Mouse (Mus musculus) ovary, postnatal 10 days (tissue): ENCODE results near the gene Haghl.

Source experiments
- DNase-seq: peaks from one replicate; pipeline ENCODE4 v3.0.0; 2022; ENCODE audit warnings: low spot score

Haghl gene

DNA sequence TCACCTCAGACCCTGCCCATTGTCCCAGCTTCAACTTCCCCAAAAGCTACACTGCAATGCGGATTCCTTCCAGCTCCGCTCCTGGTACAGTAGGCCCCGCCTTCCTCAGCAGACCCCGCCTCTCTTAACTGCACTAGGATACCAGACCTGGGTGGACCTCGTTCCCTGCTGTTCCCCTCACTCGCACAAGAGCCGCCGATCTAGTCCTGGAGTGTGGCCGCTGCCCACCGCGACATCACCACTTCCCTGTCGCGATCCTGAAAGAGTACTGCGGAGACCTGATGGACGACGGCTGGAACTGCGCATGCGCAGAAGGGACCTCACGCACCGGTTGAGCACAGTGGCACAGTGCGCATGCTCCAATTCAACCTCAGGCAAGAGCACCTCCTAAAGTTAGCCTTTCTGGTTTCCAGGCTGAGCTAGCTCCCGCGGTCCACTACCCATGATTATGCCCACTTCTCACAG lies at the start of gene Haghl:
TSS of gene Haghl (minus strand) at position 393 of the 465 bp plus-strand sequence.
- peak; percentile 91 for DNase-seq

DNA sequence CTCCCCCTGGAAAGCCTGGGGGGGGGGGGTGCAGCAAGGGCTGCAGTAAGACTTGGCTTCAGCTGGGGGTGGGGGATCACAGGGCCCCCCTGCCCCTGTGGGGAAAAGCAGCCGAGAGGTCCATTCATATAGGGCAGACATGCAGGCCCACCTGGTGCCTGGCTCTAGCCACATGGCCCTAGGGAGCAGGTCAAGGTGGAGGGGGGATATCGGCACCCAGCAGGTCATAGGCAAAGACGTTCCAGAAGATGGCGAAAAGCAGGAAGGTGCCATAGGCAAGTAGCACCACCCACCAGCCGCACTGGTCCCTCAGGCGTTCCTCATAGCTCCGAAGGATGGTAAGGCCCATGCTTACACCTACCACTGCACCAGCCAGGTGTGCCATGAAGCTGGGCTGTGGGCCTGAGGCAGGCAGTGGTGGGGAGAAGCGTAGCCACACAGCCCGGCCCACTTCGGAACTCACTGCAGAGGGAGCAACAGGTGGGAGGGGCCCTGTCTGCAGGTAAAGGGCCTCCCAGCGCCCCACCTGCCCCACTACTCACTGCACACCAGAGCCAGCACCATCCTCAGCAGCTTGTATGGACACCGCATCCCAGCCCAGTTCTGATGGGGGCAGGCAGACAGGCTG lies 49.2 kb upstream of the Haghl start:
- DNase-seq, result no peak

DNA sequence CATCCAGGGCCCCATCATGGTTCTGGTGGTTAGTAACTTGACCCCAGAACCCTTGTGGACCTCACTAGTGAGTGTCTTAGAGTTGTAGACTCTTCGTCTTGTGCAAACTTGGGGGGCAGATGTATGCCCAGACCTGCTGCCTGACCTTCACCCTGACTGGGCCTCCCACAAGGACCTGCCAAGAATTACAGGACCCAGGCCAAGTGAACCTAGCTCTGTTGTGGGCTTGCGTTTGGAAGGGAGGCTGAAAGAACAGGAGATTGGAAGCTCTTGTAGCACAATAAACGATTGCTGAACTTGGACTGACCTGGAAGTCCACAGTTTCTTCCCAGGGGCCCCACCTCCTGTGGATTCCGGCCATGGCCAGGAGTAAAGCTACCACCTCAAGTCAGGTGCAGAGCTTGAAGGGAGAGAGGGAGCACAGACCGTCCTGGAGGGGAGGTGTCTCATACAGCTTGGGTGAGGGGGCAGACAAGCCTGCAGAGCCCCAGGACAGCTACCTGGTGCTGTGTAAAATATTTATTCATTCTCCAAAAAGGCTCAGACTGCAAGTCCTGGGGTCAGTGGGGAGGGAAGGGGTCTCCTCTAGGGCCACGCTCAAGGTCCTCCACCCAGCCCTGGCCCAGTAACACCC lies 48.6 kb upstream of the Haghl start:
- DNase-seq, result no peak

DNA sequence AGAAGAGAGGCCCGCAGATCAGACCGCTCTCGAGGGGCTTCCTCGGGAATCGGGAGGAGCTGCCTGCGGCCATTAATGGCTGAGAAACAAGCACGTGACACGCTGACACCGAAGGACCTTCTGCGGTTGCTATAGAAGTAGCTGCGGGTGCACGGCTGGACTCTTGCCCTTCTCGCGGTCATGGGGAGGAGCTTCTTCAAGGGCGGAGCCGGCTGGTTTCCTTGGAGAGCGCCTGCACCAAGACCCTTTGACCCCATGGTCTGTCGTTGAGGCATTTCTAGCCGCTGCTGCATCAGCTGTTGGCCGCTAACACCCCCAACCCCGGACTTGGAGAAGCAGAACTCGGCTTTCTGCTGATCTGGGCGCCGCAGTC lies 47.8 kb upstream of the Haghl start, which contains the start of gene Stub1:
TSS of gene Stub1 (minus strand) at position 114 of the 373 bp plus-strand sequence.
- DNase-seq, result no peak

DNA sequence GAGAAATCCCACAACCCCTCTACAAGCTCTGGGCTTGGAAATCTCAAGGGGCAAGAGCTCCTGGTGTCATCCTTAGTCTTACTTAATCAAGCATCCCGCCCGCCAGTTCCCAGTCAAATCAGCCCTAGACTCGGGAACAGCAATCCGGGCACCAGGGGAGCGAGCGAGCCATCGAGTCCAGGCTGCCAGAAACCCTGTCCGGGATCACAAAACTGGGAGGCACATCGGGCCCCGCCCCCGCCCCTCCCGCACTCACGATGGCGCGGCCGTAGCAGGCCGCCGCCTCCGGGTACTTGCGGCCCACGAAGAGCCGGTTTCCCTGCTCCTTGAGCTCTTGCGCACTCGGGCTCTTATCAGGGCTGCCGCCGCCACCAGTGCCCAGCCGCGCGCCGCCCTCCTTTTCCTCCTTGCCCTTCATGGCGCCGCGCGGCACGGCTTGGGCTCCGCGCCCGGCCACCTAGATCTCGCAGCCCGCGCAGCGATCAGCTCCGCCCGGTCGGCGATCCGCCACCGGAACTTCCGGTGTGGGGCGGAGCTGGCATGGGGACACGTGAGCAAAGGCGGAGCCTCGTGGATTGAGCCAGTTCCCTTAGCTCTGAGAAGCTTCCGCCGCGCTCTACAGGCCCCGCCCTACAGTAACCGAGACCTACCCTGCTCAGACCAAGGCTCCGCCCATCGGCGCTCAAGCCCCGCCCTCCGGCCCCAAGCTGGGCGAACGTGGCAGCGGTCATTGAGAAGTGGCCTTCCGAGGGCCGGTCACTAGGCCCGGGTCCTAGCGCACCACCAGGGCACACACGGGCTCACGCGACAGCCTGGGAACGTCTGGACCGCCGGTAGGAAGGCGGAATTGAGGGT lies 47.2 kb upstream of the Haghl start:
- peak; percentile 99 for DNase-seq

DNA sequence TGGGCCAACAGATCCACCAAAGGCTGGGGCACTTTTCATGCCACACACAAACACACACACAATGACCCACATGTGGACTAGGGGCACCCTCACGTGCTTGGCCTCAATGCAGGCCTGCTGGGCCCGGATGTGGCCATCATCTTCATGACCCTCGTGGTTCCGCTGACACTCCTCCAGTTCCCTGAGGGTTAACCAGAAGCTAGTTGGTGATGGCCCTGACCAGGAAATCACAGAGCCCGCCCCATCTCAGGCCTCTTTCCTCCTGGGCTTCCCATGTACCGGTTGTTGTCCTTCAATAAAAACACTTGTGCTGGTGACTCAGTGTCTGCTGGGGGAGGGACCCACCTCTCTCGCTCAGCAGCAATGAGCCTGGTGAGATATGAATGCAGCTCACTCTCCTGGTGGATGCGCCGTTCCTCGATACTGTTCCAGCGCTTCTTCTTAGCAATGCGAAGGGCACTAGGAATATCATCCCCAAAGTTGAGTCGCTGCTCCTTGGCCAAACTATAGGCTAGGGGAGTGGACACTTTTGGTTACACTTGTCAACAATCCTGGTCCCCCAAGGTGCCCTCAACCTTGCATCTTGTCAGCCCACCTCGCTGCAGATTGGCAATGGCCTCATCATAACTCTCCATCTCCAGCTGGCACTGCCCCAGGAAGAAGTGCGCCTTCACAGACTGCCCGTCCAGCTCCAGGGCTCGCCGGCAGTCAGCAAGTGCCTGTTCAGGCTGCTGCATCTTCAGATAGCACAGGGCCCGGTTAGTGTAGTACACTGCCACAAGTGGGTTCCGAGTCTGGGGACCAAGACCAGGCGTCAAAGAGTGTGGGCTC lies 46.2 kb upstream of the Haghl start:
- DNase-seq, result no peak

DNA sequence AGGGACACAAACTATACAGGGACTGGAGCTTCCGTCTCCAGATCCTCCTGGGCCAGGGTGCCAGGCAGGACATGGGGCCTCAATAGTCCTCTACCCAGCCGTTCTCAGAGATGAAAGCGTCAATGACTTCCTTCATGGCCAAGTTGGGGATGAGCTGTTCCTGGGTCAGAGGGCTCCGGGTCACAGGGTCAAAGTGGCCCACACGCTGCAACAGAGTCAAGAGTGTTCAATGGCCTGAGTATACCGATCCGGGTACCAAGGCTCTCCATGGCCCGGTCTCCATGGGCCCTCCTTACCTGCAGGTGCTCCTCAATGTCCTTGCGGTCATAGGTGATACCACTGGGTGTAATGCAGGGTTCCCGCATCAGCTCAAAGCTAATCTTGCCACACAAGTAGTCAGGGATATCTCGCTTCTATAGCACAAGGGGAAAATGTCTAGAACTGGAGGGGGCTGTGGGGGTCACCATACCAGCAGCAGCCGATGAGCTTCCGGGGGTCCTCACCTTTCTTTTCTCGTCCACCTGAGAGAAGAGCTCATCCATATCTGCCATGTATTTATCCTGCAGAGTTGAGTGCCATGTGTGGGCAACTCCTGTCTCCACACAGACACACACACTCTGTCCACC lies 45.4 kb upstream of the Haghl start:
- no peak for DNase-seq

DNA sequence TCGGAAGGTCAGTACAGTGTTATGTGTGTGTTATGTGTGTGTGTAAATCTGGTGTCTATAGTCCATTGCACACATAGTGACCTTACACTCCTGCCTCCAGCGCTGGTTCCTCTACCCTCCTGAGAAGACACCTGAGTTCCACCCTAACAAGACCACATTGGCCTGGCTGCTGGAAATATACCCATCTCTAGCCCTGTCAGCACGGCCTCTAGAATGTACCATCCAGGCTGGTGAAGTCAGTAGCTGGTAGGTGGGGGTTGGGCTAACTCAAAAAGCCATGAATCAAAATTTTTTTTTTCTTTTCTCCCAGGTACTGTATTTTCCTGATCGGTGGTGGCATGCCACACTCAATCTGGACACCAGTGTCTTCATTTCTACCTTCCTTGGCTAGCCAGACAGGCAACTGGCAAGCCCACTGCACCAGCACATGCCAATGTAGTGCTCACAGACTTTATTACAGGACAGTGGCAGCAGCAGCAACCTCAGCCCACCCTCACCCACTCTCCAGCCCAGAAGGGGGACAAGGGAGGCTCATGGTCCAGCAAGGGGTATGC lies 44.8 kb upstream of the Haghl start:
- DNase-seq, result no peak

DNA sequence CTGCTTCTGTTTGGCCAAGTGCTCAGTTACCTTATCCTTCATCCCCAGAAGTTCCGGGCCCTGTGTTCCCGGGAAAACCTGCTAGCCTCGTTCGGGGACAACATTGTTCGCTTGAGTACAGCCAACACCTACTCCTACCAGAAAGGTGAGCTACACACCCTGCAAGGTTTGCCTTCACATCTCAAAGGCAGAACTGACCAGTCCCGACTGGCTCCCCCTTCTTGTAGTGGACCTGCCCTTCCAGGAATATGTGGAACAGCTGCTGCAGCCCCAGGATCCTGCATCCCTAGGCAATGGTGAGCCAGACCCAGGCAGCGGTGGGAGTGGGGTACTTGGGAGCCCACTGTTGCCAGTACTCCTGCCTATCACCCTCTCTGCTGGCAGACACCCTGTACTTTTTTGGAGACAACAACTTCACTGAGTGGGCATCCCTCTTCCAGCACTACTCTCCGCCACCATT lies 44.1 kb upstream of the Haghl start:
- no peak for DNase-seq

DNA sequence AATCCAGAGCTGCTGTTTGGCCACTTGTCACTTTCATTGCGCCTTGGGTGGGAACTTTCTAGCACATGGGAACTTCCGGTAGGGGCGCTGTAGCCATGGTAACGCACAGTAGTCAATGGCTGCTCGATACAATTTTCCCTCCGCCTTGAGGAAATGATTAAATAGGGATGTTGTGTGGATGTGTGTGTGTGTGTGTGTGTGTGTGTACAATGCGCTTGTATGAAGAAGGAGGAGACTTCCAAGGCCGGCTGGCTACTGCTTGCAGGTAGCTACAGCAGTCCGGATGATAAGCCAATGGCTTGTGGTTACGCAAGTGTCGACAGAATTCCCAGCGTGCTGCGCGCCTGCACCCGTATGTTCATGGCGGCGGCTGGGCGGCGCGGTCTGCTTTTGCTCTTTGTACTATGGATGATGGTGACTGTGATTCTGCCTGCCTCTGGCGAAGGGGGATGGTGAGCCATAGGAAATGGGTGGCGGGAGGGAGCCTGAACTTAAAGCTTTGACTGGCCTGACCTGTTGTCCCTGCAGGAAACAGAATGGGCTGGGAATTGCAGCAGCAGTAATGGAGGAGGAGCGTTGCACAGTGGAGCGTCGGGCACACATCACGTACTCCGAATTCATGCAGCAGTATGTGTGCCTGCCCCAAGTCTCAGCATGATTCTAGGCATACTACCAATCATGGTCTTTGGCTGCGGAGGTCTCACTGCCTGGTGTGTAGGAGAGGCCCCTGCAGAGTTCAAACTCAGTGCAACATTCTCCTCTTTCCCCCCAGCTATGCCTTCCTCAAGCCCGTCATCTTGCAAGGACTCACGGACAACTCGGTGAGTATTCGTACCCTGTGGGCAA lies 43.5 kb upstream of the Haghl start, which contains the start of gene Jmjd8:
TSS of gene Jmjd8 (plus strand) at position 156 of the 846 bp plus-strand sequence.
- DNase-seq, result peak; percentile 58

DNA sequence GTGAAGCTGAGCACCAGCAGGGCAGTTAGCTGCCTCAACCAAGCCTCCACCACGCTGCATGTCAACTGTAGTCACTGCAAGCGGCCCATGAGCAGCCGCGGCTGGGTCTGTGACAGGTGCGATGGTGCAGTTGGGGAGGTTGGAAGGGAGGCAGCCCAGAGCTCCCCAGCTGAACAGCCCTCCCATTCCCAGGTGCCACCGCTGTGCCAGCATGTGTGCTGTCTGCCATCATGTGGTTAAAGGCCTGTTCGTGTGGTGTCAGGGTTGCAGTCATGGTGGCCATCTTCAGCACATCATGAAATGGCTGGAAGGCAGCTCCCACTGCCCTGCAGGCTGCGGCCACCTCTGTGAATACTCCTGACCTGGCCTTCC lies 42.7 kb upstream of the Haghl start:
- no peak for DNase-seq

DNA sequence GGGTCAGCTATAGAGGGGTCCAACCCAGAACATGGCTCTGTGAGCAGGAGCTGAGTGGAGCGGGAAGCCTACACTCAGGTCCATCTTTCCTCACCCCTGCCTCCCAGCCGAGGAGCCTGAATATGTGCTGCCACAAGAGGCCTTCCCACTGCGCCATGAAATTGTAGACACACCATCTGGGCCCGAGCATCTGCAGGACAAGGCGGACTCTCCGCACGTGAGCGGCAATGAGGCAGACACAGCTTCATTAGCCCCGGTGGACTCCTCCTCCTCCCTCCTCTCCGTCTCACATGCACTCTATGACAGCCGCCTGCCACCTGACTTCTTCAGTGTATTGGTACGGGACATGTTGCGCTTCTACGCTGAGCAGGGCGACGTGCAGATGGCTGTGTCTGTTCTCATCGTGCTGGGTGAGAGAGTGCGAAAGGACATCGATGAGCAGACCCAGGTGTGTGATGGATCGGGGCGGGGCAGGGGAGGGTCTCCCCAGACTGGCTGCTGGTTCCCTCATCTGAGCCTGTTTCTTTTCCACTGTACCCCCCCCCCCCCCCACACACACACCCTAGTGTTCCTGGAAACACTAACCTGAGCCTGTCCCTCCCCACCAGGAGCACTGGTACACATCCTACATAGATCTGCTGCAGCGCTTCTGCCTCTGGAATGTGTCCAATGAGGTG lies 42.2 kb upstream of the Haghl start:
- no peak for DNase-seq

DNA sequence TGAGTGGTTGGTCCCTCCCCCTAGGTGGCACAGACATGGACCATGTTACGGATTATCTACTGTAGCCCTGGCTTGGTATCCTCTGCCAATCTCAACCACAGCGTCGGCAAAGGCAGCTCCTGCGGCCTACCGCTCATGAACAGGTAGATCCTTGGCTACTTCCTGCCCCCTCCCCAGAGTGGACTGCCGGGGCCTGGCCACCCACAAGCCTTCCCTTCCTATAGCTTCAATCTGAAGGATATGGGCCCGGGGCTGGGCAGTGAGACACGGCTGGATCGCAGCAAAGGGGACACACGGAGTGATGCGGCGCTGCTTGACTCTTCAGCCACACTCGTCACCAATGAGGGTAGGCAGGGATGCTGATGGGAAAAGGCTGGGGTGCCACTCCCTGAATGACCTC lies 41.5 kb upstream of the Haghl start:
- no peak for DNase-seq

DNA sequence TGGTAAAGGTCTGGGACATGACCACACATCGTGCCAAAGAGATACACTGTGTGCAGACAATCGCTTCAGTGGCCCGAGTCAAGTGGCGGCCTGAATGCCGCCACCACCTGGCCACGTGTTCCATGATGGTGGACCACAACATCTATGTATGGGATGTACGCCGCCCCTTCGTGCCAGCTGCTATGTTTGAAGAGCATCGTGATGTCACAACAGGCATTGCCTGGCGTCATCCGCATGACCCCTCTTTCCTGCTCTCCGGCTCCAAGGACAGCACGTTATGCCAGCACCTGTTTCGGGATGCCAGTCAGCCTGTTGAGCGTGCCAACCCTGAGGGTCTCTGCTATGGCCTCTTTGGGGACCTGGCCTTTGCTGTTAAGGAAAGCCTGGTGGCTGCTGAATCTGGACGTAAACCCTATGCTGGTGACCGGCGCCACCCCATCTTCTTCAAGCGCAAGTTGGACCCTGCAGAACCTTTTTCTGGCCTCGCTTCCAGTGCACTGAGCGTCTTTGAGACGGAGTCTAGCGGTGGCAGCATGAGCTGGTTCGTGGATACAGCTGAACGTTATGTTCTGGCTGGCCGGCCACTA lies 40.6 kb upstream of the Haghl start:
- DNase-seq, result no peak

DNA sequence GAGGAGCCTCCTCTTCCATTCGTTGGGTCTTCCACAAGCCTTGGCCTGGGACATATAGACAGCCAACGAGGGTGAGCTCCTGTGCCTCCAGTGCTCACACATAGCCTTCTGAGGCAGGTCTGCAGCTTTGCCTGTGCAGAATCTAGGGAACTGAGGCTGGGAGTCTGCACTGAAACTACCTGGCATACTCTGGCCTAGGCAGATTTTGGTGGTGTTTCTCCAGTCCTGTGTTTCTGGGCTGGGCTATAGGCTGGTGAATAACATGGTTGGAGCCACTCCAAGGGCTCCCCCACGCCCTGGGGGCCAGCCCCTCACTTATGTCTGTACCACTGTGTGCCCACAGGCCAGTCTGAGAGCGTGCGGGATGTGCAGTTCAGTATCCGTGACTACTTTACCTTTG lies 39.8 kb upstream of the Haghl start:
- DNase-seq, result no peak

DNA sequence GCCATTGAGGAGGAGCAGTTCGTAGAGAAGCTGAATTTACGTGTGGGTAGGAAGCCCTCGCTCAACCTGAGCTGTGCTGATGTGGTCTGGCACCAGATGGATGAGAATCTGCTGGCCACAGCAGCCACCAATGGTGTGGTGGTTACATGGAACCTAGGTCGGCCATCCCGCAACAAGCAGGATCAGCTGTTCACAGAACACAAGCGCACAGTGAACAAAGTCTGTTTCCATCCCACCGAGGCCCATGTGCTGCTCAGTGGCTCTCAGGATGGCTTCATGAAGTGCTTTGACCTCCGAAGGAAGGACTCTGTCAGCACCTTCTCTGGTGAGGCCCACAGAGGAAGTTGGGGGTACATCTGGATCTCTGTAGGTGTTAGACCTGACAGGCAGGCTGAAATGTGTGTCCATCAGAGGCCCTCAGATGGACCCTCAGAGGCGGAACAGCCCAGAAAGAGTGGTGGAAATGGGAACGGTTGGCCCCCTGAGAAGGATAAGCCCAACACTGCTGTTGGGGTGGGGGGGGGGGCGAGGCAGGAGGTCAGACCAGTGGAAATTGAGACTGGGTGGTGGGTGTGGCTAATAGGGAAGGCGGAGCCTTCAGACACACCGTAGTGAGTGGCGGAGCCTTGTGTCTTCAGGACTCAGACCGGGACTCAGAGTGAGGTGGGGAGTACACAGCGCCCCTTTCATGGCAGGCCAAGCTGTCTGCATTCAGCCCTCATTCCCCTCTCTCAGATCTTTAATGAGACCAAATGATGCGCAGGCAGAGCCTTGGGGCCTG lies 39.1 kb upstream of the Haghl start:
- DNase-seq, result no peak

DNA sequence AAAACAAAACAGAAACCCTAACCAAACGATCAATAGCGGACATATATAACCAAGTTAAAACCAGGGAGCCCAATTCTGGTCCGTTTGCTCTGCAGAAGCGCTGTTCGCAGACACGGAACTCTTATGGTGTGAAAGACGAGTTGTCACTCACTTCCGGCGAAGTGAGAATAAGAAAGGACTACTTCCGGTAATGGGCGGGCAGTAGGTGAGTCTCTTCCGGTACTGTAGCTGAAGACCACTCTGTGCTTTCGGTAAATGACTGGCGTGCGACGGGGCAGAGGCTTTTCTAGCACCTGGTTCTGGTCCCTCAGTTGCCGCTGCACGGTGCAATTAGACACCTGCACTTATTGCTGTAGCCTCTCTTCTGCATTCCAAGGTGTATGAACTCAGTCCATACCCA lies 38.0 kb upstream of the Haghl start, which contains the start of gene Wdr24:
TSS of gene Wdr24 (plus strand) at position 176 of the 400 bp plus-strand sequence.
- DNase-seq, result peak; percentile 53
